Mouse (Mus musculus): ENCODE results near the gene Mical3.

- TF ChIP-seq CTCF (IDR thresholded peaks at IDR 0.05; ENCODE audit: control insufficient read depth, insufficient read depth, insufficient read length) (no peak), MAX (IDR thresholded peaks at IDR 0.05) (no peak), USF1 (IDR thresholded peaks at IDR 0.05; ENCODE audit: low read depth) (no peak), MYOD1 (IDR thresholded peaks at IDR 0.05; ENCODE audit: control insufficient read depth, insufficient read length, low read depth) (no peak), CEBPB (IDR thresholded peaks at IDR 0.05; ENCODE audit: low read depth) (no peak), MYOG (IDR thresholded peaks at IDR 0.05; ENCODE audit: control insufficient read depth, extremely low read depth, insufficient read length) (no peak), FOSL1 (IDR thresholded peaks at IDR 0.05; ENCODE audit: insufficient read depth, low read length, poor library complexity, severe bottlenecking) (no peak)
Observed at GRCm38 (mm10) chr6:120943551-120943950, 187.2 kb downstream of the Mical3 start.

All from C2C12 (cell line).